Mouse (Mus musculus): ENCODE results near the gene Slit3. TPM values are rescaled to one million over a fixed set of nuclear protein-coding genes. Genes with fewer than 3 reads are reported as not detected.

The Slit3 gene
- total and polyA plus RNA-seq, 3 experiments = 0.55 to 4.8 (median 2.8) TPM

- no peak overlapping the region for H3K9ac ChIP-seq (ENCODE audit: insufficient read depth, low read depth)
- in situ Hi-C loops (cut with MboI; ENCODE audit: low pct_ligation_motif_present, low pct_unique_long_range_greater_than_20kb, low sequenced_read_pairs) (no loop called here), dilution Hi-C loops (cut with MboI; ENCODE audit: extremely low pct_ligation_motif_present, extremely low pct_unique_long_range_greater_than_20kb, low sequenced_read_pairs) (no loop called here)
- TF ChIP-seq PAX5 (IDR thresholded peaks at IDR 0.05; ENCODE audit: low read length) (no peak), UBTF (IDR thresholded peaks at IDR 0.05; ENCODE audit: low read depth, low read length) (no peak)
- no peak overlapping the region for H3K4me3 ChIP-seq (replicated peaks in 1 of 3; ENCODE audit: low read depth in 2 of 3, low read length in 2 of 3, poor library complexity in 1 of 3)
- no peaks in the 10 kb centered on the region for H3K27me3 ChIP-seq (replicated peaks)
- H3K9me3 ChIP-seq (replicated peaks; ENCODE audit: low read length) = no peaks in the 10 kb centered on the region
- H3K79me2 ChIP-seq (replicated peaks; ENCODE audit: control insufficient read depth, extremely low read depth, insufficient read depth, poor library complexity, severe bottlenecking) = no peaks in the 10 kb centered on the region
- no peak for DNase-seq (ENCODE audit: extremely low read depth)
- peaks cover 0 to 3% of the 10 kb centered on the region in 2 experiments; a peak in 1 of 4 replicates for H3K4me1 ChIP-seq (ENCODE audit: control insufficient read depth in 1 of 2, insufficient read depth in 2 of 2)
- H3K4me2 ChIP-seq (ENCODE audit: insufficient read depth, low read depth, poor library complexity, severe bottlenecking) = no peak overlapping the region
- no peak overlapping the region for H3K27ac ChIP-seq (ENCODE audit: insufficient read depth, low read depth)
- no peaks in the 10 kb centered on the region for H3K36me3 ChIP-seq (replicated peaks in 1 of 2; ENCODE audit: control insufficient read depth in 1 of 2, insufficient read depth in 1 of 2, low read length in 1 of 2)
These were observed 298.0 kb downstream of the Slit3 start for GRCm38 (mm10) chr11:35419013-35419412.

- Histone ChIP-seq H3K79me2 (replicated peaks; ENCODE audit: control insufficient read depth, extremely low read depth, insufficient read depth, poor library complexity, severe bottlenecking) (no peaks in the 10 kb centered on the region), H3K27ac (ENCODE audit: insufficient read depth, low read depth) (no peak overlapping the region), H3K4me2 (ENCODE audit: insufficient read depth, low read depth, poor library complexity, severe bottlenecking) (no peak overlapping the region), H3K9me3 (replicated peaks; ENCODE audit: low read length) (no peaks in the 10 kb centered on the region), H3K27me3 (replicated peaks) (no peaks in the 10 kb centered on the region), H3K4me3 (replicated peaks in 1 of 3; ENCODE audit: low read depth in 2 of 3, low read length in 2 of 3, poor library complexity in 1 of 3) (no peak overlapping the region), H3K4me1 (ENCODE audit: control insufficient read depth in 1 of 2, insufficient read depth in 2 of 2) (peaks cover 0 to 10% of the 10 kb centered on the region in 2 experiments; a peak in 2 of 4 replicates), H3K36me3 (replicated peaks in 1 of 2; ENCODE audit: control insufficient read depth in 1 of 2, insufficient read depth in 1 of 2, low read length in 1 of 2) (no peaks in the 10 kb centered on the region), H3K9ac (ENCODE audit: insufficient read depth, low read depth) (no peak overlapping the region)
- TF ChIP-seq NELFE (IDR thresholded peaks at IDR 0.05; ENCODE audit: low read depth, low read length) (no peak), SMC3 (IDR thresholded peaks at IDR 0.05; ENCODE audit: low read depth, low read length) (no peak), ELF1 (IDR thresholded peaks at IDR 0.05; ENCODE audit: low read depth, low read length) (no peak), ETS1 (conservative IDR thresholded peaks at IDR 0.05; ENCODE audit: low read depth, low read length) (no peak), CHD2 (IDR thresholded peaks at IDR 0.05; ENCODE audit: low read length) (no peak)
- in situ Hi-C loops (cut with MboI; ENCODE audit: low pct_ligation_motif_present, low pct_unique_long_range_greater_than_20kb, low sequenced_read_pairs) = no loop called here
- dilution Hi-C loops (cut with MboI; ENCODE audit: extremely low pct_ligation_motif_present, extremely low pct_unique_long_range_greater_than_20kb, low sequenced_read_pairs) = no loop called here
- DNase-seq (ENCODE audit: extremely low read depth) = no peak
These were observed 300.7 kb downstream of the Slit3 start for GRCm38 (mm10) chr11:35421728-35422127.

GRCm38 (mm10) chr11:35428036-35428435 lies 307.0 kb downstream of the Slit3 start:
- H3K9me3 ChIP-seq (replicated peaks; ENCODE audit: low read length) = no peaks in the 10 kb centered on the region
- TF ChIP-seq USF1 (IDR thresholded peaks at IDR 0.05; ENCODE audit: low read depth, low read length) (no peak), ZNF384 (IDR thresholded peaks at IDR 0.05; ENCODE audit: low read depth, low read length) (no peak), PAX5 (IDR thresholded peaks at IDR 0.05; ENCODE audit: low read length) (no peak), ZC3H11A (IDR thresholded peaks at IDR 0.05; ENCODE audit: low read depth, low read length) (no peak), CTCF (conservative IDR thresholded peaks at IDR 0.05 in 1 of 2, IDR thresholded peaks at IDR 0.05 in 1 of 2; ENCODE audit: low read depth in 2 of 2, low read length in 2 of 2) (no peak)
- H3K79me2 ChIP-seq (replicated peaks; ENCODE audit: control insufficient read depth, extremely low read depth, insufficient read depth, poor library complexity, severe bottlenecking) = no peaks in the 10 kb centered on the region
- H3K4me1 ChIP-seq (ENCODE audit: control insufficient read depth in 1 of 2, insufficient read depth in 2 of 2) = peaks cover 0 to 10% of the 10 kb centered on the region in 2 experiments; a peak in 2 of 4 replicates
- no peak overlapping the region for H3K9ac ChIP-seq (ENCODE audit: insufficient read depth, low read depth)
- dilution Hi-C loops (cut with MboI; ENCODE audit: extremely low pct_ligation_motif_present, extremely low pct_unique_long_range_greater_than_20kb, low sequenced_read_pairs) = no loop called here
- H3K4me2 ChIP-seq (ENCODE audit: insufficient read depth, low read depth, poor library complexity, severe bottlenecking) = no peak overlapping the region
- DNase-seq (ENCODE audit: extremely low read depth) = no peak
- H3K36me3 ChIP-seq (replicated peaks in 1 of 2; ENCODE audit: control insufficient read depth in 1 of 2, insufficient read depth in 1 of 2, low read length in 1 of 2) = no peaks in the 10 kb centered on the region
- H3K27me3 ChIP-seq (replicated peaks) = no peaks in the 10 kb centered on the region
- in situ Hi-C loops (cut with MboI; ENCODE audit: low pct_ligation_motif_present, low pct_unique_long_range_greater_than_20kb, low sequenced_read_pairs) = loop anchor here (25.0 kb wide), 1 partner anchor 234 kb away; no protein-coding TSS in a partner anchor
- no peak overlapping the region for H3K4me3 ChIP-seq (replicated peaks in 1 of 3; ENCODE audit: low read depth in 2 of 3, low read length in 2 of 3, poor library complexity in 1 of 3)
- H3K27ac ChIP-seq (ENCODE audit: insufficient read depth, low read depth) = no peak overlapping the region
